Mouse (Mus musculus) CH12.LX (cell line): ENCODE data around the gene Srprb. TPM values are rescaled to one million over a fixed set of nuclear protein-coding genes. Genes with fewer than 3 reads are reported as not detected.

Experiments
- DNase-seq: peaks from one replicate; pipeline ENCODE4 v3.0.0-alpha.2; 2013; ENCODE audit errors: extremely low read depth
- H3K27ac ChIP-seq: 2 replicates; pipeline ENCODE4 v1.5.1; 2012; ENCODE audit warnings: low read depth, mild to moderate bottlenecking, control low read depth, moderate library complexity; ENCODE audit not compliant: insufficient read depth
- H3K27me3 ChIP-seq: replicated peaks from 2 replicates; pipeline ENCODE3; 2012; ENCODE audit warnings: inconsistent platforms
- H3K36me3 ChIP-seq, 2 experiments: replicated peaks in 1 of 2; 2 replicates each; pipeline versions ENCODE3 to v1.6.1; 2012; ENCODE audit warnings: inconsistent platforms in 1 of 2, low read length in 1 of 2, mild to moderate bottlenecking in 1 of 2, mixed read lengths in 1 of 2, moderate library complexity in 1 of 2; ENCODE audit not compliant: control insufficient read depth in 1 of 2, insufficient read depth in 1 of 2
- H3K4me1 ChIP-seq, 2 experiments: 2 replicates each; pipeline ENCODE4 v1.6.1; 2012; ENCODE audit warnings: inconsistent platforms in 1 of 2, moderate library complexity in 1 of 2; ENCODE audit not compliant: insufficient read depth in 2 of 2, control insufficient read depth in 1 of 2
- H3K4me2 ChIP-seq: 2 replicates; pipeline ENCODE4 v1.6.1; 2012; ENCODE audit warnings: low read depth, mild to moderate bottlenecking, control low read depth; ENCODE audit not compliant: poor library complexity, insufficient read depth, severe bottlenecking
- H3K4me3 ChIP-seq, 3 experiments: fragments of 150-350 bp in 1 of 3; sonication (generic) in 1 of 3; replicated peaks in 1 of 3; 2 replicates each; pipeline versions ENCODE3 to v1.5.1; 2011 to 2012; ENCODE audit warnings: low read depth in 2 of 3, low read length in 2 of 3, mild to moderate bottlenecking in 2 of 3, moderate library complexity in 2 of 3, control low read depth in 1 of 3, improper control_type of control experiment in 1 of 3, inconsistent platforms in 1 of 3, mixed read lengths in 1 of 3; ENCODE audit not compliant: poor library complexity in 1 of 3
- H3K79me2 ChIP-seq: replicated peaks from 2 replicates; pipeline ENCODE4 v1.6.1; 2012; ENCODE audit warnings: mild to moderate bottlenecking, moderate library complexity; ENCODE audit not compliant: control insufficient read depth, poor library complexity, insufficient read depth, severe bottlenecking; ENCODE audit errors: extremely low read depth
- H3K9ac ChIP-seq: 2 replicates; pipeline ENCODE4 v1.6.1; 2012; ENCODE audit warnings: low read depth, mild to moderate bottlenecking, control low read depth, moderate library complexity; ENCODE audit not compliant: insufficient read depth
- H3K9me3 ChIP-seq: replicated peaks from 2 replicates; pipeline ENCODE3; 2012; ENCODE audit warnings: low read length, inconsistent platforms, mixed read lengths
- BHLHE40 ChIP-seq: IDR thresholded peaks from 2 replicates; pipeline ENCODE4 v1.6.1; 2011; ENCODE audit warnings: mild to moderate bottlenecking, low read depth, low read length, improper control_type of control experiment
- CTCF ChIP-seq, 2 experiments: IDR thresholded peaks in 1 of 2; conservative IDR thresholded peaks in 1 of 2; 2 replicates each; pipeline ENCODE4 v1.5.1; 2011 to 2012; ENCODE audit warnings: low read depth in 2 of 2, low read length in 2 of 2, improper control_type of control experiment in 1 of 2, inconsistent platforms in 1 of 2, mild to moderate bottlenecking in 1 of 2, moderate library complexity in 1 of 2
- E2F4 ChIP-seq: IDR thresholded peaks from 2 replicates; pipeline ENCODE4 v1.6.1; 2011; ENCODE audit warnings: low read depth, low read length, improper control_type of control experiment; ENCODE audit not compliant: insufficient replicate concordance
- EP300 ChIP-seq: IDR thresholded peaks from 2 replicates; pipeline ENCODE4 v1.6.1; 2011; ENCODE audit warnings: low read length, improper control_type of control experiment
- GABPA ChIP-seq: IDR thresholded peaks from 2 replicates; pipeline ENCODE4 v1.6.1; 2012; ENCODE audit warnings: low read depth, low read length, improper control_type of control experiment, inconsistent platforms; ENCODE audit not compliant: insufficient replicate concordance
- IRF4 ChIP-seq: IDR thresholded peaks from 2 replicates; pipeline ENCODE4 v1.6.1; 2014; ENCODE audit warnings: low read depth, mild to moderate bottlenecking, inconsistent platforms, low read length, improper control_type of control experiment
- MAFK ChIP-seq: IDR thresholded peaks from 2 replicates; pipeline ENCODE4 v1.6.1; 2011; ENCODE audit warnings: low read length, improper control_type of control experiment; ENCODE audit not compliant: insufficient replicate concordance
- MAX ChIP-seq: IDR thresholded peaks from 2 replicates; pipeline ENCODE4 v1.6.1; 2011; ENCODE audit warnings: low read length, improper control_type of control experiment
- MAZ ChIP-seq: IDR thresholded peaks from 2 replicates; pipeline ENCODE4 v1.6.1; 2012; ENCODE audit warnings: low read depth, mild to moderate bottlenecking, inconsistent platforms, low read length, improper control_type of control experiment, moderate library complexity
- PAX5 ChIP-seq: IDR thresholded peaks from 2 replicates; pipeline ENCODE4 v1.6.1; 2012; ENCODE audit warnings: low read length, inconsistent platforms, mixed read lengths
- POLR2A ChIP-seq: IDR thresholded peaks from 2 replicates; pipeline ENCODE4 v1.6.1; 2011; ENCODE audit warnings: low read depth, mild to moderate bottlenecking, improper control_type of control experiment, low read length
- RAD21 ChIP-seq: IDR thresholded peaks from 2 replicates; pipeline ENCODE4 v1.6.1; 2011; ENCODE audit warnings: low read depth, mild to moderate bottlenecking, low read length, improper control_type of control experiment, moderate library complexity
- RCOR1 ChIP-seq: conservative IDR thresholded peaks from 2 replicates; pipeline ENCODE4 v1.6.1; 2012; ENCODE audit warnings: low read depth, mild to moderate bottlenecking, inconsistent platforms, low read length, improper control_type of control experiment
- TCF12 ChIP-seq: IDR thresholded peaks from 2 replicates; pipeline ENCODE4 v1.6.1; 2014; ENCODE audit warnings: low read depth, mild to moderate bottlenecking, inconsistent platforms, low read length, improper control_type of control experiment
- USF1 ChIP-seq: IDR thresholded peaks from 2 replicates; pipeline ENCODE4 v1.6.1; 2014; ENCODE audit warnings: low read depth, mild to moderate bottlenecking, inconsistent platforms, low read length, improper control_type of control experiment
- USF2 ChIP-seq: conservative IDR thresholded peaks from 2 replicates; pipeline ENCODE4 v1.6.1; 2011; ENCODE audit warnings: low read depth, low read length, improper control_type of control experiment
- ZC3H11A ChIP-seq: IDR thresholded peaks from 2 replicates; pipeline ENCODE4 v1.6.1; 2012; ENCODE audit warnings: low read depth, mild to moderate bottlenecking, inconsistent platforms, low read length, improper control_type of control experiment
- ZKSCAN1 ChIP-seq: IDR thresholded peaks from 2 replicates; pipeline ENCODE4 v1.6.1; 2012; ENCODE audit warnings: low read depth, inconsistent platforms, low read length, improper control_type of control experiment, borderline replicate concordance
- ZMIZ1 ChIP-seq: IDR thresholded peaks from 2 replicates; pipeline ENCODE4 v1.6.1; 2012; ENCODE audit warnings: low read depth, mild to moderate bottlenecking, inconsistent platforms, low read length, improper control_type of control experiment
- dilution Hi-C: fragments of 300-500 bp; cut with MboI; formaldehyde crosslinking; loops from 2 replicates; pipeline ENCODE4 v1.14.3; 2020; ENCODE audit warnings: low sequenced_read_pairs; ENCODE audit not compliant: extremely low pct_unique_long_range_greater_than_20kb, extremely low pct_ligation_motif_present
- in situ Hi-C: fragments of 300-500 bp; cut with MboI; formaldehyde crosslinking; loops from 3 replicates; pipeline ENCODE4 v1.14.3; 2019; ENCODE audit warnings: low sequenced_read_pairs, low pct_ligation_motif_present, low pct_unique_long_range_greater_than_20kb, mixed read lengths
- polyA plus RNA-seq: library from polyadenylated mRNA; unstranded; fragments of >175 nt; gene quantifications from 2 replicates; pipeline ENCODE4 v1.2.1, GENCODE M21; 2012; ENCODE audit warnings: low read depth; ENCODE audit not compliant: insufficient read length
- total RNA-seq, 2 experiments: library from RNA; depleted of rRNA; stranded (reverse); fragments of 300-350 nt in 1 of 2; fragments of >200 nt in 1 of 2; gene quantifications; 2 replicates each; pipeline ENCODE4 v1.2.3; 2012 to 2014

Srprb gene
- total and polyA plus RNA-seq, 3 experiments, result 39.5 to 67.2 (median 59.7) TPM

DNA sequence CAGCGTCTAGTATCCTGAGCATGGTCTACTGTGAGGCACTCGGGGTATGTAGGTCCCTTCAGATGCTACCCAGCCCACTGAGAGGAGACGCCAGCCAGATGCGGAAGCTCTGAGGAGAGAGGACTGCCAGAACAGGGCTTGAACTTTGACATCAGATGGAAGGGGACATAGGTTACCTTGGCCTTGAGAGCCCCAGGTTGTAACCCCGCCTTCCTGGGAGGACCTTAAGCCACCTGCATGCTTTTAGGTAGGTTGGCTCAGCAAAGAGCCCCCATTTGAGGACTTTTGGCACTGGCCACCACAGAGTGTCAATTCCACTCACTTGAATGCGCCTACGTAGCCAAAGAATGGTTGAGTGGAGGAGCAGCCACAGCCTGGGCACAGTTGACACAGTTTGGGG is 22.8 kb upstream of the Srprb start:
- DNase-seq, result no peak
- no peaks in the 10 kb centered on the region for H3K4me1 ChIP-seq
- no peak overlapping the region for H3K4me2 ChIP-seq
- TF ChIP-seq GABPA, result no peak
- TF ChIP-seq, all 38 proteins: peak for 0
- H3K27ac ChIP-seq, result no peak overlapping the region
- dilution Hi-C loops, result no loop called here
- H3K4me3 ChIP-seq, result no peak overlapping the region
- H3K36me3 ChIP-seq, result no peaks in the 10 kb centered on the region
- no peak overlapping the region for H3K9ac ChIP-seq
- in situ Hi-C loops, result loop anchor here (5.0 kb wide), 1 partner anchor 83 kb away; the partner anchor contains the start of genes 1300017J02Rik and Topbp1
- H3K27me3 ChIP-seq, result peaks cover 37% of the 10 kb centered on the region
- H3K79me2 ChIP-seq, result no peaks in the 10 kb centered on the region
- H3K9me3 ChIP-seq, result no peaks in the 10 kb centered on the region

DNA sequence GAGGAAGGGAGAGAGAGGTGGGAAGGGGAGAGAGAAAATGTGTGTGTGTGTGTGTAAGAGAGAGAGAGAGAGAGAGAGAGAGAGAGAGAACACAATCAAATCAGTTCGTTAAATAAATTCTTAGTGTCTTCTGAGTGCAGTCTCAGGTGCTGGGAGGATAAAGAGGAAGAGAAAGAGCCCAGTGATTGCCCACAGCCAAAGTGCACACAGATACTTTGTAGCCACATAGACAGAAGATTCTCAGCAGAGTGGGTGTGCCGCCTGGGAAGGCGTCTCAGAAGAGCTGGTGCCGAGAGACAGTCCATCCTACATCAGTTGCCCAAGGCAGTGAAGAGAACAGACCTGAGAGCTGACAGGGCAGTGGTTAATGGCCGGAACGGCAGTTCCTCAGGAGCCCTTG is 12.3 kb upstream of the Srprb start:
- TF ChIP-seq EP300 (no peak), MAZ (no peak), TCF12 (no peak), ZKSCAN1 (no peak), PAX5 (no peak), E2F4 (no peak), MAFK (no peak), MAX (no peak), BHLHE40 (no peak), CTCF (conservative IDR thresholded peaks at IDR 0.05 in 1 of 2, IDR thresholded peaks at IDR 0.05 in 1 of 2; ENCODE audit: low read depth in 2 of 2, low read length in 2 of 2) (no peak)
- H3K27ac ChIP-seq, result no peak overlapping the region
- in situ Hi-C loops, result no loop called here

GRCm38 (mm10) chr9:103213631-103214030 is 11.7 kb upstream of the Srprb start:
- Histone ChIP-seq H3K79me2 (no peaks in the 10 kb centered on the region), H3K4me1 (peaks cover 8 to 21% of the 10 kb centered on the region in 2 experiments; a peak in 3 of 4 replicates), H3K27me3 (peaks cover 62% of the 10 kb centered on the region), H3K27ac (no peak overlapping the region), H3K9me3 (no peaks in the 10 kb centered on the region), H3K9ac (no peak overlapping the region), H3K4me2 (0 out of 2 replicates have a peak overlapping the region, but pooled peaks have one; percentile 13), H3K4me3 (no peak overlapping the region), H3K36me3 (no peaks in the 10 kb centered on the region)
- in situ Hi-C loops, result no loop called here
- dilution Hi-C loops, result no loop called here
- DNase-seq, result no peak
- TF ChIP-seq RAD21 (no peak), IRF4 (no peak), E2F4 (no peak), EP300 (no peak), ZMIZ1 (no peak), RCOR1 (no peak), ZC3H11A (no peak), POLR2A (no peak), USF2 (no peak), TCF12 (no peak), USF1 (no peak), GABPA (no peak)

More for the DNA sequence above, 12.3 kb upstream of the Srprb start:
- H3K27me3 ChIP-seq, result peaks cover 58% of the 10 kb centered on the region
- H3K9me3 ChIP-seq, result no peaks in the 10 kb centered on the region
- no peak overlapping the region for H3K9ac ChIP-seq
- H3K36me3 ChIP-seq, result no peaks in the 10 kb centered on the region
- dilution Hi-C loops, result no loop called here
- H3K79me2 ChIP-seq, result no peaks in the 10 kb centered on the region
- no peak overlapping the region for H3K4me3 ChIP-seq
- peak; percentile 21 for DNase-seq
- peaks cover 8 to 21% of the 10 kb centered on the region in 2 experiments; a peak in 3 of 4 replicates for H3K4me1 ChIP-seq
- H3K4me2 ChIP-seq, result no peak overlapping the region
